Mouse (Mus musculus) kidney, adult 2 months (tissue): ENCODE data around the gene Cdh23. TPM values are rescaled to one million over a fixed set of nuclear protein-coding genes. Genes with fewer than 3 reads are reported as not detected.
A peak's percentile ranks its signal among the peaks of the same experiment; 100 is the strongest.

ENCODE experiments used
- DNase-seq: peaks from one replicate; pipeline ENCODE4 v3.0.0; 2021
- H3K27ac ChIP-seq: fragments of 200-500 bp; 2 replicates; pipeline ENCODE4 v1.5.1; 2012; ENCODE audit warnings: low read depth, low read length, control low read depth, inconsistent platforms; ENCODE audit not compliant: insufficient read depth
- H3K27me3 ChIP-seq: fragments of 200-500 bp; replicated peaks from 2 replicates; pipeline ENCODE4 v1.6.1; 2012; ENCODE audit warnings: mild to moderate bottlenecking, moderate library complexity, low read length, inconsistent platforms; ENCODE audit not compliant: control insufficient read depth, insufficient read depth
- H3K36me3 ChIP-seq: fragments of 200-500 bp; 2 replicates; pipeline ENCODE4 v1.6.1; 2012; ENCODE audit warnings: mild to moderate bottlenecking, moderate library complexity, low read length, inconsistent platforms; ENCODE audit not compliant: control insufficient read depth, insufficient read depth
- H3K4me1 ChIP-seq: fragments of 200-500 bp; 2 replicates; pipeline ENCODE4 v1.6.1; 2011; ENCODE audit warnings: low read length; ENCODE audit not compliant: control insufficient read depth, insufficient read depth
- H3K4me3 ChIP-seq: fragments of 200-500 bp; 2 replicates; pipeline ENCODE4 v1.5.1; 2011; ENCODE audit warnings: mild to moderate bottlenecking, low read depth, low read length, control low read depth; ENCODE audit not compliant: insufficient read depth
- CTCF ChIP-seq: fragments of 200-500 bp; conservative IDR thresholded peaks from 2 replicates; pipeline ENCODE4 v1.5.1; 2011; ENCODE audit warnings: low read depth, mild to moderate bottlenecking, control low read depth, low read length, moderate library complexity, mixed read lengths; ENCODE audit not compliant: insufficient read depth, insufficient read length
- POLR2A ChIP-seq: fragments of 200-500 bp; IDR thresholded peaks from one replicate; pipeline ENCODE4 v1.6.1; 2011; ENCODE audit warnings: low read depth, low read length, control low read depth
- WGBS: fragments of 180-500 bp; shearing (Covaris S2); methylation state at CpG from one replicate; pipeline ENCODE4 v1.1.7; 2018; 5-methylcytosine and 5-hydroxymethylcytosine counted together
- polyA plus RNA-seq: library from polyadenylated mRNA; depleted of rRNA; stranded (reverse); fragments of >200 nt; gene quantifications from 2 replicates; pipeline ENCODE4 v1.2.3, GENCODE M21; 2012

The Cdh23 gene
- polyA plus RNA-seq, 1 experiment = 0.17 TPM

GRCm38 (mm10) chr10:60635568-60636295, 60.6 kb downstream of the Cdh23 start:
- no peak overlapping the region for H3K4me3 ChIP-seq
- WGBS = 43% methylated on average over 13 of the region's 13 CpGs
- no peaks in the 10 kb centered on the region for H3K4me1 ChIP-seq
- no peak overlapping the region for H3K27ac ChIP-seq
- H3K27me3 ChIP-seq = no peaks in the 10 kb centered on the region
- TF ChIP-seq POLR2A = no peak
- no peak for TF ChIP-seq CTCF
- DNase-seq = no peak
- no peaks in the 10 kb centered on the region for H3K36me3 ChIP-seq

GRCm38 (mm10) chr10:60634391-60634790, 61.9 kb downstream of the Cdh23 start:
- H3K36me3 ChIP-seq = no peaks in the 10 kb centered on the region
- H3K4me1 ChIP-seq = no peaks in the 10 kb centered on the region
- DNase-seq = no peak
- H3K27ac ChIP-seq = no peak overlapping the region
- WGBS = 50% methylated on average over 9 of the region's 9 CpGs
- TF ChIP-seq POLR2A = no peak
- no peak for TF ChIP-seq CTCF
- no peaks in the 10 kb centered on the region for H3K27me3 ChIP-seq
- H3K4me3 ChIP-seq = no peak overlapping the region

GRCm38 (mm10) chr10:60626086-60626485, 70.2 kb downstream of the Cdh23 start:
- H3K4me3 ChIP-seq = no peak overlapping the region
- DNase-seq = no peak
- no peaks in the 10 kb centered on the region for H3K27me3 ChIP-seq
- no peaks in the 10 kb centered on the region for H3K4me1 ChIP-seq
- H3K36me3 ChIP-seq = no peaks in the 10 kb centered on the region
- WGBS = 68% methylated on average over 5 of the region's 5 CpGs
- H3K27ac ChIP-seq = no peak overlapping the region
- no peak for TF ChIP-seq CTCF
- no peak for TF ChIP-seq POLR2A

- no peak for DNase-seq
- Histone ChIP-seq H3K27me3 (no peaks in the 10 kb centered on the region), H3K36me3 (no peaks in the 10 kb centered on the region), H3K27ac (no peak overlapping the region), H3K4me1 (no peaks in the 10 kb centered on the region), H3K4me3 (no peak overlapping the region)
- TF ChIP-seq CTCF (no peak), POLR2A (no peak)
- 66% methylated on average over 3 of the region's 3 CpGs for WGBS
These were observed 70.8 kb downstream of the Cdh23 start for GRCm38 (mm10) chr10:60625511-60625910.

- TF ChIP-seq CTCF (no peak), POLR2A (no peak)
- Histone ChIP-seq H3K4me3 (no peak overlapping the region), H3K27ac (no peak overlapping the region), H3K27me3 (no peaks in the 10 kb centered on the region), H3K36me3 (no peaks in the 10 kb centered on the region), H3K4me1 (no peaks in the 10 kb centered on the region)
- no peak for DNase-seq
- WGBS = 58% methylated on average over 3 of the region's 3 CpGs
These were observed 71.3 kb downstream of the Cdh23 start for GRCm38 (mm10) chr10:60624945-60625344.

- TF ChIP-seq POLR2A = no peak
- TF ChIP-seq CTCF = no peak
- Histone ChIP-seq H3K27me3 (no peaks in the 10 kb centered on the region), H3K27ac (no peak overlapping the region), H3K4me1 (no peaks in the 10 kb centered on the region), H3K36me3 (no peaks in the 10 kb centered on the region), H3K4me3 (no peak overlapping the region)
- DNase-seq = no peak
- 48% methylated on average over 14 of the region's 14 CpGs for WGBS
These were observed 72.0 kb downstream of the Cdh23 start for GRCm38 (mm10) chr10:60624217-60624708.

- 30% methylated on average over 12 of the region's 12 CpGs for WGBS
- TF ChIP-seq POLR2A = no peak
- no peak for TF ChIP-seq CTCF
These were observed 73.5 kb downstream of the Cdh23 start for GRCm38 (mm10) chr10:60622836-60623235.

More at GRCm38 (mm10) chr10:60622836-60623235, 73.5 kb downstream of the Cdh23 start:
- Histone ChIP-seq H3K27ac (no peak overlapping the region), H3K4me1 (no peaks in the 10 kb centered on the region), H3K4me3 (no peak overlapping the region), H3K27me3 (no peaks in the 10 kb centered on the region), H3K36me3 (no peaks in the 10 kb centered on the region)
- peak; percentile 11 for DNase-seq
